Mouse (Mus musculus) left cerebral cortex, adult 2 months (tissue): Measurements from ENCODE around the gene Ocln. TPM values are rescaled to one million over a fixed set of nuclear protein-coding genes. Genes with fewer than 3 reads are reported as not detected.
A peak's percentile ranks its signal among the peaks of the same experiment; 100 is the strongest.

Source experiments
- DNase-seq, 2 experiments: peaks; one replicate each; pipeline ENCODE4 v3.0.0; 2021 to 2022; ENCODE audit warnings: low spot score in 2 of 2, mixed read lengths in 1 of 2; ENCODE audit errors: extremely low spot score in 1 of 2
- H3K27ac ChIP-seq: fragments of 200-600 bp; 2 replicates; pipeline ENCODE4 v1.8.1; 2022
- H3K4me3 ChIP-seq: fragments of 200-600 bp; 2 replicates; pipeline ENCODE4 v1.8.1; 2022
- CTCF ChIP-seq: fragments of 200-600 bp; IDR thresholded peaks from 2 replicates; pipeline ENCODE4 v1.8.1; 2022; ENCODE audit warnings: antibody characterized with exemption, mild to moderate bottlenecking, moderate library complexity
- intact Hi-C: fragments of 180-260 bp; cut with DNase I; formaldehyde crosslinking; loops from one replicate; pipeline ENCODE4 v1.15.1; 2025
- total RNA-seq, 2 experiments: library from RNA; stranded (reverse); gene quantifications; 2 replicates each; pipeline ENCODE4 v1.2.3; 2021

Ocln gene
- total RNA-seq, 2 experiments from 2014 or later: 7.1 to 8.0 TPM

- no peak overlapping the region for H3K27ac ChIP-seq
- no peak for TF ChIP-seq CTCF
- DNase-seq: no peak
- no peak overlapping the region for H3K4me3 ChIP-seq
- intact Hi-C loops: no loop called here
These were observed 23.4 kb upstream of the Ocln start for GRCm38 (mm10) chr13:100575950-100576349.

- intact Hi-C loops: no loop called here
- no peak overlapping the region for H3K27ac ChIP-seq
- no peak for TF ChIP-seq CTCF
- no peak overlapping the region for H3K4me3 ChIP-seq
- DNase-seq: no peak
These were observed 18.2 kb upstream of the Ocln start for GRCm38 (mm10) chr13:100570713-100571112.

DNA sequence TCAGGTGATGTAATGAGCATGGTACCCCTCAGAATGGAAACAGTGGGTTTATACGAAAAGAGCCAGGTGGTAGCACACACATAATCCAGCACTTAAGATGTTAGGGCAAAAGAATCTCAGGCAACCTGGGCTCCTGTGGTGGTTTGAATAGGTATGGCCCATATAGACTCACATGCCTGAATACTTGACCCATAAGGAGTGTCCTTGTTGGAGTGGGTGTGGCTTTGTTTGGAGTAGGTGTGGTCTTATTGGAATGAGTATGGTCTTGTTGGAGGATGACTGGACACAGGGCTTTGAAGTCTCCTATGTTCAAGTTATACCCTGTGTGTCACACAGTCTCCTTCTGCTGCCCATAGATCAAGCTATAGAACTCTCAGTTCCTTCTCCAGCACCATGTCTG lies 15.8 kb upstream of the Ocln start:
- intact Hi-C loops: no loop called here
- Histone ChIP-seq H3K27ac (no peak overlapping the region), H3K4me3 (no peak overlapping the region)
- DNase-seq: no peak
- no peak for TF ChIP-seq CTCF

GRCm38 (mm10) chr13:100559449-100559848 lies 6.9 kb upstream of the Ocln start:
- no peak for DNase-seq
- no peak for TF ChIP-seq CTCF
- Histone ChIP-seq H3K4me3 (no peak overlapping the region), H3K27ac (no peak overlapping the region)
- intact Hi-C loops: no loop called here

- no peak for DNase-seq
- no peak overlapping the region for H3K4me3 ChIP-seq
- intact Hi-C loops: no loop called here
- no peak overlapping the region for H3K27ac ChIP-seq
- TF ChIP-seq CTCF: no peak
These were observed 4.5 kb upstream of the Ocln start for GRCm38 (mm10) chr13:100557011-100557410.

DNA sequence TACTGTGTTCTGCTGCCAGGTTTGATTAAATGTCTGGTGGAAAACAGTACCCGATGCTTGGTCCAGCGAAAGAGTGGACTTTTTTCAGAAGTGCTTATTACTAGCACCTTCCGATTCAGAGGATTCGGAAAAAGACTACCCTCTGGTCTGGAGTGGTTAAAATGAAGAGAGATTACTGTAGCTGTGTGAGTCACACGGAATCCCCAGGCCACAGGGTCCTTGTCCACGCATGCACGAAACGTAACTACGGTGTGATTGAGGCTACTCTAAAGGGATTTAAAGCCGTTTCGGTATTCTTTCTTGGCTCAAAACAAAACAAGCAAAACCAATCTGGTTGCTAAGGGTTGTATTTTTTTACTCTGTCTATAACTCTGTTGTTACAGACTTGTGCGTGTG lies 522 bp upstream of the Ocln start:
- no peak for DNase-seq
- Histone ChIP-seq H3K27ac (peak overlapping the region; percentile 76), H3K4me3 (peak overlapping the region; percentile 78)
- no peak for TF ChIP-seq CTCF
- intact Hi-C loops: no loop called here

DNA sequence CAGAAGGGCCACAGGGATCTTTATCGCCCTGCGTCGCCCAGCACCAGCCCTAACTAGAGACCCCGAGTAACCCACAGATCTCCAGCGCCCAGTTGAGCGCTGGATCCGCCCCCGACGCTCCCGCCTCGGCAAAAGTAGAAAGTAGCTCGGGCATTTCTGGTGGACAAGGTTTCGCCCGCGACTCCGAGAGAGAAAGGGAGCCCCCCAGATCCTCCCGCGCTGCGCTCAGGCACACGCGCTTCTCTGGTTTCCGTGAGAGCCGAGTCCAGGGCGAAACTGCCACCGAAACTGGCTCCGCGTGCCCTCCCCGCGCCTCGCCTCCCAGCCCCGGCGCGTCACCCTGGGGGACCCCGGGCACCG lies 529 bp downstream of the Ocln start:
- Histone ChIP-seq H3K27ac (peak overlapping the region; percentile 76), H3K4me3 (peak overlapping the region; percentile 78)
- peak in 1 of 2 experiments; percentile 15 for DNase-seq
- intact Hi-C loops: no loop called here
- no peak for TF ChIP-seq CTCF

- intact Hi-C loops: no loop called here
- DNase-seq: peak in 1 of 2 experiments; percentile 12
- peak overlapping the region; percentile 76 for H3K27ac ChIP-seq
- peak overlapping the region; percentile 78 for H3K4me3 ChIP-seq
- TF ChIP-seq CTCF: no peak
These were observed 1.0 kb downstream of the Ocln start for GRCm38 (mm10) chr13:100551371-100552008.

GRCm38 (mm10) chr13:100547269-100547668 lies 5.2 kb downstream of the Ocln start:
- no peak for TF ChIP-seq CTCF
- no peak overlapping the region for H3K27ac ChIP-seq
- intact Hi-C loops: no loop called here
- DNase-seq: no peak
- no peak overlapping the region for H3K4me3 ChIP-seq

DNA sequence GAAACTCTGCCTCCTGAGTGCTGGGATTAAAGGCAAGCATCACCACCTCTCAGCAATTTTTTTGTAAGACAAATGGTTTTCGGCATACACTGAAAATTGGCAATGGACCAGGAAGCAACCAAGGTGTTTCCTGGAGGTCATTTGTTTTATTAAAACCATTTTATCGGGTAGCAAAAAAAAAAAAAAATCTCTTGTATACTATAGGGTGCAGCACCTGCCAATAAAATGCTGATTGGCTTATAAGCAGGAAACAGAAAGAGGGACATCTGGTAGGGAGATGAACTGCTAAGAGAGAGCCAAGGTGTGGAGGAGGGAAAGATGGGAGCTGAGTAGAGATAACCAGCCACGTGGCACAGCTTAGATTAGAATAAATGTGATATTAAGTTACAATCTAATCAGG lies 7.0 kb downstream of the Ocln start:
- H3K4me3 ChIP-seq: no peak overlapping the region
- H3K27ac ChIP-seq: no peak overlapping the region
- no peak for TF ChIP-seq CTCF
- intact Hi-C loops: no loop called here
- DNase-seq: no peak

- Histone ChIP-seq H3K4me3 (no peak overlapping the region), H3K27ac (no peak overlapping the region)
- DNase-seq: no peak
- intact Hi-C loops: loop anchor here (5.0 kb wide), 1 partner anchor 47 kb away; no protein-coding TSS in a partner anchor
- no peak for TF ChIP-seq CTCF
These were observed 8.3 kb downstream of the Ocln start for GRCm38 (mm10) chr13:100544220-100544662.

- no peak overlapping the region for H3K27ac ChIP-seq
- intact Hi-C loops: loop anchor here (5.0 kb wide), 1 partner anchor 46 kb away; no protein-coding TSS in a partner anchor
- TF ChIP-seq CTCF: no peak
- DNase-seq: no peak
- no peak overlapping the region for H3K4me3 ChIP-seq
These were observed 9.3 kb downstream of the Ocln start for GRCm38 (mm10) chr13:100543011-100543767.

- H3K4me3 ChIP-seq: no peak overlapping the region
- no peak overlapping the region for H3K27ac ChIP-seq
- intact Hi-C loops: no loop called here
These were observed 16.4 kb downstream of the Ocln start for GRCm38 (mm10) chr13:100536149-100536548.

More at GRCm38 (mm10) chr13:100536149-100536548, 16.4 kb downstream of the Ocln start:
- TF ChIP-seq CTCF: no peak
- DNase-seq: no peak
